Mouse (Mus musculus) midbrain, embryonic 15.5 days (tissue): ENCODE measurements at regions not wholly inside any gene's neighbourhood (a gene's known extent, or its start where the extent isn't known, plus 50 kb on each side); places are given as distances from the start of the nearest gene placed in this dataset.
"Not testable (repeated sequence)": the region's sequence is repeated elsewhere in the genome, so short reads cannot be mapped to it uniquely, and the experiment has no call there.

ENCODE experiments used
- ATAC-seq: fragments of 200-750 bp; cut with Nextera tagmentation; replicated peaks from 2 replicates; pipeline ENCODE4 v1.8.0; 2017; ENCODE audit warnings: moderate TSS enrichment
- H3K27ac ChIP-seq: fragments of 300-500 bp; sonication (generic); 2 replicates; pipeline ENCODE4 v1.5.1; 2015; ENCODE audit warnings: mild to moderate bottlenecking, inconsistent platforms
- H3K27me3 ChIP-seq: fragments of 300-500 bp; sonication (generic); replicated peaks from 2 replicates; pipeline ENCODE4 v1.6.1; 2015; ENCODE audit warnings: inconsistent platforms
- H3K36me3 ChIP-seq: fragments of 300-500 bp; sonication (generic); replicated peaks from 2 replicates; pipeline ENCODE4 v1.6.1; 2015; ENCODE audit warnings: inconsistent platforms
- H3K4me1 ChIP-seq: fragments of 300-500 bp; sonication (generic); 2 replicates; pipeline ENCODE4 v1.6.1; 2015; ENCODE audit warnings: inconsistent platforms
- H3K4me2 ChIP-seq: fragments of 300-500 bp; sonication (generic); 2 replicates; pipeline ENCODE4 v1.6.1; 2015; ENCODE audit warnings: inconsistent platforms, mild to moderate bottlenecking, moderate library complexity
- H3K4me3 ChIP-seq: fragments of 300-500 bp; sonication (generic); 2 replicates; pipeline ENCODE4 v1.5.1; 2015; ENCODE audit warnings: mild to moderate bottlenecking, inconsistent platforms
- H3K9ac ChIP-seq: fragments of 300-500 bp; sonication (generic); 2 replicates; pipeline ENCODE4 v1.6.1; 2015; ENCODE audit warnings: mild to moderate bottlenecking, inconsistent platforms
- H3K9me3 ChIP-seq: fragments of 300-500 bp; sonication (generic); 2 replicates; pipeline ENCODE4 v1.6.1; 2016; ENCODE audit warnings: inconsistent platforms
- WGBS: fragments of 180-500 bp; shearing (Covaris S2); methylation state at CpG from one replicate; pipeline ENCODE4 v1.1.7; 2015; ENCODE audit warnings: mixed read lengths; 5-methylcytosine and 5-hydroxymethylcytosine counted together

- no peaks in the 10 kb centered on the region for H3K4me1 ChIP-seq
- WGBS, result 37% methylated on average over 8 of the region's 8 CpGs
- no peak overlapping the region for H3K4me2 ChIP-seq
- H3K27ac ChIP-seq, result no peak overlapping the region
- H3K27me3 ChIP-seq, result no peaks in the 10 kb centered on the region
- H3K9ac ChIP-seq, result no peak overlapping the region
- H3K9me3 ChIP-seq, result no peaks in the 10 kb centered on the region
- no peaks in the 10 kb centered on the region for H3K36me3 ChIP-seq
- H3K4me3 ChIP-seq, result no peak overlapping the region
- peak; percentile 52 for ATAC-seq
Measured at GRCm38 (mm10) chr10:72298824-72299551, 355.7 kb upstream of the Zwint start.

GRCm38 (mm10) chr10:72309045-72309444, 345.6 kb upstream of the Zwint start:
- WGBS, result 96% methylated on average over 23 of the region's 23 CpGs
- not testable (repeated sequence) for H3K9me3 ChIP-seq, H3K36me3 ChIP-seq, ATAC-seq, H3K4me2 ChIP-seq, H3K27ac ChIP-seq, H3K27me3 ChIP-seq, H3K9ac ChIP-seq, H3K4me3 ChIP-seq, H3K4me1 ChIP-seq

- no peak overlapping the region for H3K4me2 ChIP-seq
- ATAC-seq, result no peak
- no peaks in the 10 kb centered on the region for H3K36me3 ChIP-seq
- H3K27me3 ChIP-seq, result no peaks in the 10 kb centered on the region
- 64% methylated on average over 4 of the region's 4 CpGs for WGBS
- no peak overlapping the region for H3K9ac ChIP-seq
- no peak overlapping the region for H3K27ac ChIP-seq
- no peak overlapping the region for H3K4me3 ChIP-seq
- no peaks in the 10 kb centered on the region for H3K9me3 ChIP-seq
- no peaks in the 10 kb centered on the region for H3K4me1 ChIP-seq
Measured at GRCm38 (mm10) chr10:72318308-72318707, 336.3 kb upstream of the Zwint start.

- ATAC-seq, result no peak
- no peaks in the 10 kb centered on the region for H3K27me3 ChIP-seq
Measured at GRCm38 (mm10) chr10:72320307-72320706, 334.3 kb upstream of the Zwint start.

GRCm38 (mm10) chr10:72326624-72327023, 328.0 kb upstream of the Zwint start:
- Histone ChIP-seq H3K4me2 (no peak overlapping the region), H3K9me3 (no peaks in the 10 kb centered on the region), H3K27ac (no peak overlapping the region), H3K27me3 (no peaks in the 10 kb centered on the region), H3K4me3 (no peak overlapping the region), H3K4me1 (peaks cover 4% of the 10 kb centered on the region; the same call in 1 of the 2 replicates), H3K36me3 (no peaks in the 10 kb centered on the region), H3K9ac (no peak overlapping the region)
- peak; percentile 48 for ATAC-seq
- 28% methylated on average over 4 of the region's 4 CpGs for WGBS

More at GRCm38 (mm10) chr10:72320307-72320706, 334.3 kb upstream of the Zwint start:
- no peak overlapping the region for H3K9ac ChIP-seq
- H3K9me3 ChIP-seq, result no peaks in the 10 kb centered on the region
- no peaks in the 10 kb centered on the region for H3K4me1 ChIP-seq
- H3K4me2 ChIP-seq, result no peak overlapping the region
- H3K4me3 ChIP-seq, result no peak overlapping the region
- no peaks in the 10 kb centered on the region for H3K36me3 ChIP-seq
- WGBS, result 86% methylated on average over 4 of the region's 4 CpGs
- H3K27ac ChIP-seq, result no peak overlapping the region

GRCm38 (mm10) chr10:72347253-72347652, 307.4 kb upstream of the Zwint start:
- 20% methylated on average over 5 of the region's 5 CpGs for WGBS
- H3K9me3 ChIP-seq, result no peaks in the 10 kb centered on the region
- H3K27me3 ChIP-seq, result no peaks in the 10 kb centered on the region
- H3K27ac ChIP-seq, result no peak overlapping the region
- no peak overlapping the region for H3K4me3 ChIP-seq
- no peak overlapping the region for H3K4me2 ChIP-seq
- 0 out of 2 replicates have a peak, but pooled peaks cover 2% of the 10 kb centered on the region for H3K4me1 ChIP-seq
- H3K36me3 ChIP-seq, result no peaks in the 10 kb centered on the region
- ATAC-seq, result no peak
- no peak overlapping the region for H3K9ac ChIP-seq

- H3K27ac ChIP-seq, result no peak overlapping the region
- H3K36me3 ChIP-seq, result no peaks in the 10 kb centered on the region
- no peaks in the 10 kb centered on the region for H3K27me3 ChIP-seq
- H3K9ac ChIP-seq, result no peak overlapping the region
- H3K4me2 ChIP-seq, result no peak overlapping the region
- 77% methylated on average over 2 of the region's 2 CpGs for WGBS
- 0 out of 2 replicates have a peak, but pooled peaks cover 2% of the 10 kb centered on the region for H3K4me1 ChIP-seq
- no peaks in the 10 kb centered on the region for H3K9me3 ChIP-seq
- no peak for ATAC-seq
- H3K4me3 ChIP-seq, result no peak overlapping the region
Measured at GRCm38 (mm10) chr10:72347949-72348663, 306.5 kb upstream of the Zwint start.

GRCm38 (mm10) chr10:72352810-72353209, 301.8 kb upstream of the Zwint start:
- no peaks in the 10 kb centered on the region for H3K36me3 ChIP-seq
- no peak overlapping the region for H3K4me2 ChIP-seq
- no peaks in the 10 kb centered on the region for H3K27me3 ChIP-seq
- H3K27ac ChIP-seq, result no peak overlapping the region
- no peak overlapping the region for H3K9ac ChIP-seq
- no peaks in the 10 kb centered on the region for H3K9me3 ChIP-seq
- H3K4me3 ChIP-seq, result no peak overlapping the region
- no peak for ATAC-seq
- no peaks in the 10 kb centered on the region for H3K4me1 ChIP-seq

- H3K27me3 ChIP-seq, result no peaks in the 10 kb centered on the region
- no peak overlapping the region for H3K9ac ChIP-seq
- H3K9me3 ChIP-seq, result no peaks in the 10 kb centered on the region
- no peak for ATAC-seq
- H3K4me3 ChIP-seq, result no peak overlapping the region
- no peaks in the 10 kb centered on the region for H3K4me1 ChIP-seq
- no peaks in the 10 kb centered on the region for H3K36me3 ChIP-seq
- no peak overlapping the region for H3K4me2 ChIP-seq
- 79% methylated on average over 2 of the region's 2 CpGs for WGBS
- no peak overlapping the region for H3K27ac ChIP-seq
Measured at GRCm38 (mm10) chr10:72353515-72353914, 301.1 kb upstream of the Zwint start.

- Histone ChIP-seq H3K4me3 (no peak overlapping the region), H3K36me3 (no peaks in the 10 kb centered on the region), H3K27me3 (no peaks in the 10 kb centered on the region), H3K9ac (no peak overlapping the region), H3K4me1 (no peaks in the 10 kb centered on the region), H3K9me3 (no peaks in the 10 kb centered on the region), H3K4me2 (no peak overlapping the region), H3K27ac (no peak overlapping the region)
- WGBS, result 89% methylated on average over 1 of the region's 1 CpGs
- no peak for ATAC-seq
Measured at GRCm38 (mm10) chr10:72383351-72383750, 271.3 kb upstream of the Zwint start.

GRCm38 (mm10) chr10:72384826-72385225, 269.8 kb upstream of the Zwint start:
- 69% methylated on average over 1 of the region's 1 CpGs for WGBS
- Histone ChIP-seq H3K4me3 (no peak overlapping the region), H3K4me2 (no peak overlapping the region), H3K27ac (no peak overlapping the region), H3K27me3 (no peaks in the 10 kb centered on the region), H3K36me3 (no peaks in the 10 kb centered on the region), H3K9me3 (no peaks in the 10 kb centered on the region), H3K9ac (no peak overlapping the region), H3K4me1 (no peaks in the 10 kb centered on the region)
- ATAC-seq, result no peak

- H3K4me1 ChIP-seq, result no peaks in the 10 kb centered on the region
- no peak for ATAC-seq
- no peak overlapping the region for H3K27ac ChIP-seq
- H3K36me3 ChIP-seq, result no peaks in the 10 kb centered on the region
- H3K4me3 ChIP-seq, result no peak overlapping the region
- H3K9ac ChIP-seq, result no peak overlapping the region
- no peaks in the 10 kb centered on the region for H3K27me3 ChIP-seq
- no peaks in the 10 kb centered on the region for H3K9me3 ChIP-seq
- WGBS, result 93% methylated on average over 1 of the region's 1 CpGs
- H3K4me2 ChIP-seq, result no peak overlapping the region
Measured at GRCm38 (mm10) chr10:72391397-72391796, 263.2 kb upstream of the Zwint start.
